Mouse (Mus musculus) lung, adult 2 months (tissue): ENCODE measurements around the gene Parp9.

Experiments
- CTCF ChIP-seq: fragments of 200-500 bp; IDR thresholded peaks from 2 replicates; pipeline ENCODE4 v1.5.1; 2011; ENCODE audit warnings: mild to moderate bottlenecking, low read length, control low read depth; ENCODE audit not compliant: insufficient read depth
- POLR2A ChIP-seq: fragments of 200-500 bp; IDR thresholded peaks from 2 replicates; pipeline ENCODE4 v1.6.1; 2011; ENCODE audit warnings: low read depth, mild to moderate bottlenecking, control low read depth, low read length, borderline replicate concordance; ENCODE audit errors: extremely low read depth

DNA sequence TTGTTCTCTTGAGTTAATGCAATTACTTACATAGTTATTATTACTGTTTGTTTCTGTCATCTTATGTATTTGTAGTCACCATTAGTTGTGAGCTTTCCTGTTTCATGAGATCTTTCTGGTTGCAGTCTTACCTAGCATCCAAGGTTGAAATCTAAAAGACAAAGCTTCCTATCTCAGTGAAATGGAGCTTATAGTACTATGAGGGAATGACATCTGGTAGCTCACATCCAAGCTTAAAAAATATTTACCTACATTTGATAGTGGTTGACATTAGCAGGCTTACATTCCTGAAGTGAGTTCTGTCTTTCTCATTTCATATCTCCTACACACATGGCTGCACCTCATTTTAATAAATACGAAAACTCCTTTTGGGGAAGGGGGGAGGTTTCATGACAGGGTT lies 78.1 kb downstream of the Parp9 start:
- no peak for TF ChIP-seq CTCF
- no peak for TF ChIP-seq POLR2A
